Mouse (Mus musculus) liver, embryonic 16.5 days (tissue): ENCODE measurements around the gene Abtb1. TPM values are rescaled to one million over a fixed set of nuclear protein-coding genes. Genes with fewer than 3 reads are reported as not detected.

ENCODE experiments used
- ATAC-seq: fragments of 200-750 bp; cut with Nextera tagmentation; 2 replicates; pipeline ENCODE4 v1.8.0; 2017; ENCODE audit warnings: low read depth, mild to moderate bottlenecking, moderate number of reproducible peaks, moderate library complexity
- H3K27ac ChIP-seq: fragments of 300-500 bp; sonication (generic); 2 replicates; pipeline ENCODE4 v1.5.1; 2014; ENCODE audit warnings: mild to moderate bottlenecking, low read length
- H3K27me3 ChIP-seq: fragments of 300-500 bp; sonication (generic); 2 replicates; pipeline ENCODE4 v1.6.1; 2014; ENCODE audit warnings: low read depth, low read length, mixed read lengths; ENCODE audit not compliant: control insufficient read depth, insufficient read depth
- H3K36me3 ChIP-seq: fragments of 300-500 bp; sonication (generic); 2 replicates; pipeline ENCODE4 v1.6.1; 2014; ENCODE audit warnings: mild to moderate bottlenecking; ENCODE audit not compliant: control insufficient read depth, insufficient read depth
- H3K4me1 ChIP-seq: fragments of 300-500 bp; sonication (generic); 2 replicates; pipeline ENCODE4 v1.6.1; 2014; ENCODE audit warnings: low read depth, low read length, mixed read lengths; ENCODE audit not compliant: control insufficient read depth
- H3K4me2 ChIP-seq: fragments of 300-500 bp; sonication (generic); 2 replicates; pipeline ENCODE4 v1.6.1; 2014; ENCODE audit warnings: low read depth, low read length, mixed read lengths
- H3K4me3 ChIP-seq: fragments of 300-500 bp; sonication (generic); 2 replicates; pipeline ENCODE4 v1.5.1; 2014; ENCODE audit warnings: low read depth, mild to moderate bottlenecking, low read length
- H3K9ac ChIP-seq: fragments of 300-500 bp; sonication (generic); 2 replicates; pipeline ENCODE4 v1.6.1; 2014; ENCODE audit warnings: low read depth, low read length
- H3K9me3 ChIP-seq: fragments of 300-500 bp; sonication (generic); replicated peaks from 2 replicates; pipeline ENCODE4 v1.6.1; 2016; ENCODE audit warnings: low read length; ENCODE audit not compliant: control insufficient read depth
- WGBS: fragments of 180-500 bp; shearing (Covaris S2); extraction: QIAGEN DNeasy Blood & Tissue Kit; methylation state at CpG from one replicate; pipeline ENCODE4 v1.1.7; 2014; ENCODE audit not compliant: insufficient replicate concordance; 5-methylcytosine and 5-hydroxymethylcytosine counted together
- polyA plus RNA-seq: library from polyadenylated mRNA; unstranded; fragments of >200 nt; fragmentation: Nextera tagmentation; extraction: Ambion mirVana; gene quantifications from 2 replicates; pipeline ENCODE4 v1.2.1, GENCODE M21; 2015

The Abtb1 gene
- polyA plus RNA-seq, 1 experiment from 2014 or later = 65.2 TPM

- Histone ChIP-seq H3K4me1 (peaks cover 10% of the 10 kb centered on the region), H3K4me3 (no peak overlapping the region), H3K36me3 (no peaks in the 10 kb centered on the region), H3K27me3 (no peaks in the 10 kb centered on the region), H3K4me2 (no peak overlapping the region), H3K9me3 (no peaks in the 10 kb centered on the region), H3K9ac (no peak overlapping the region), H3K27ac (no peak overlapping the region)
- 56% methylated on average over 2 of the region's 2 CpGs for WGBS
- ATAC-seq = no peak
Measured at GRCm38 (mm10) chr6:88793243-88793642, 48.5 kb downstream of the Abtb1 start.

GRCm38 (mm10) chr6:88792147-88792691 is 49.6 kb downstream of the Abtb1 start:
- Histone ChIP-seq H3K27me3 (no peaks in the 10 kb centered on the region), H3K9ac (no peak overlapping the region), H3K4me3 (no peak overlapping the region), H3K9me3 (no peaks in the 10 kb centered on the region), H3K4me1 (peaks cover 10% of the 10 kb centered on the region), H3K36me3 (no peaks in the 10 kb centered on the region), H3K4me2 (no peak overlapping the region), H3K27ac (no peak overlapping the region)
- no peak for ATAC-seq
- WGBS = 71% methylated on average over 7 of the region's 7 CpGs

GRCm38 (mm10) chr6:88791299-88791698 is 50.5 kb downstream of the Abtb1 start:
- Histone ChIP-seq H3K9ac (no peak overlapping the region), H3K4me1 (peaks cover 10% of the 10 kb centered on the region)

DNA sequence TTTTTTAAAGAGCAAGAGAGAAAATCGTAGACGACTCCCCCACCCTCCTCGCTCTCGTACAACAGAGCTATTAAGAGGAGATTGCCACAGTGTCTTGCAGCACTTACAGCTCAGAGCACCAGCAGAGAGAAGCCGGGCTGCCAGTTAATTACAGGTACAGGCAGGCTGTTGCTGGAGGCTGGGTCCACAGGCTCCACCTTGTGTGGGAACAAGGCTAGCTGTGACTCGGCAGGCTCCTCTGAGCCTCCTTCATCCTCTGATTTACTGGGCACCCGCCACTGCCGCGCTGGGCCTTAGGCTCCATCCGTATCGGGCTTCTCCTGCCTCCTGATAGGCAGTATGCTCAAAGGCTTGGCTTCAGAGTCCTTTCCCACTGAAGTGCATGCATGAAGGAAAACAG is 53.6 kb downstream of the Abtb1 start:
- no peaks in the 10 kb centered on the region for H3K9me3 ChIP-seq
- H3K9ac ChIP-seq = no peak overlapping the region
- H3K4me1 ChIP-seq = peaks cover 31% of the 10 kb centered on the region
- H3K27ac ChIP-seq = no peak overlapping the region
- no peak for ATAC-seq
- H3K27me3 ChIP-seq = no peaks in the 10 kb centered on the region
- 85% methylated on average over 11 of the region's 11 CpGs for WGBS
- no peak overlapping the region for H3K4me3 ChIP-seq
- H3K4me2 ChIP-seq = no peak overlapping the region
- H3K36me3 ChIP-seq = no peaks in the 10 kb centered on the region

More at GRCm38 (mm10) chr6:88791299-88791698, 50.5 kb downstream of the Abtb1 start:
- WGBS = 64% methylated on average over 9 of the region's 9 CpGs
- no peak for ATAC-seq
- no peaks in the 10 kb centered on the region for H3K9me3 ChIP-seq
- H3K4me2 ChIP-seq = no peak overlapping the region
- no peak overlapping the region for H3K27ac ChIP-seq
- no peaks in the 10 kb centered on the region for H3K27me3 ChIP-seq
- no peak overlapping the region for H3K4me3 ChIP-seq
- H3K36me3 ChIP-seq = no peaks in the 10 kb centered on the region

- Histone ChIP-seq H3K27me3 (no peaks in the 10 kb centered on the region), H3K27ac (no peak overlapping the region), H3K9me3 (no peaks in the 10 kb centered on the region), H3K9ac (no peak overlapping the region), H3K36me3 (no peaks in the 10 kb centered on the region), H3K4me2 (no peak overlapping the region), H3K4me1 (peaks cover 37% of the 10 kb centered on the region), H3K4me3 (no peak overlapping the region)
- ATAC-seq = no peak
- WGBS = 78% methylated on average over 14 of the region's 14 CpGs
Measured at GRCm38 (mm10) chr6:88787496-88787895, 54.3 kb downstream of the Abtb1 start.

DNA sequence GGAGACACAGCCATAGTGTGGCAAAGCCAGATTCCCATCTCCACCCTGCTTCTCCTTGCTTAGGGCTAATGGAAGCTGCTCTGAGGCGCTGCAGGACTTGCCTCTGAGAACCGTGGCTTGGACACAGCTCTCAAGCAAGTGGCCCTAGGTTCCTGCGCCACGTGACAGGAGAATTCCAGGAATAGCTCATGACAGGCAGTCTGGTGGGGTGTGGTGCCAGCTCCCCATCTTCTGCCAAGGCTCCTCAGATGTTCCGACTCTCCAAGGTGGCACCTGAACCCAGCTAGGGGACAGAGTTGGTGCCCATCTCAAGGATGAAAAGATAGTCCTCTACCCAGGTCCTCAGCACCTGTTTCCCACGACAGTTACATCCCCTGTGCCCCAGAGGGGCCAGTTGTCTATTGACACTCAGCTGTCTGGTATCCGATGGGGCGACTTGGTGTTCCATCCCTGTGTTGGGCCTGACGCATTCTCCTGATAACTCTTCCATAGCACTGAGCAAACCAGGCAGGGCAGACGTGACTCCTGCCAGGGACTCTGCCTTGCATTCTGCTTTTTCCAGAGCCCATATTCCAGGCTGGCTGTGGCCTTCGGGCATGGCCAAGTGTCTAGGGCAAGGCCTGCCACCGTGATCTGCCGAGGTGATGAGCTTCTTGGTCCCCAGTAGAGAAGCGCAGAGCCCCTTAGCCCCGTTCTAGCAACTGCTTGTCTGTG is 54.9 kb downstream of the Abtb1 start:
- Histone ChIP-seq H3K36me3 (no peaks in the 10 kb centered on the region), H3K4me3 (no peak overlapping the region), H3K9ac (no peak overlapping the region), H3K27ac (no peak overlapping the region), H3K27me3 (no peaks in the 10 kb centered on the region), H3K4me2 (no peak overlapping the region), H3K4me1 (peaks cover 43% of the 10 kb centered on the region), H3K9me3 (no peaks in the 10 kb centered on the region)
- no peak for ATAC-seq
- 80% methylated on average over 15 of the region's 15 CpGs for WGBS

Other genes starting within 250 kb of the Abtb1 start
- 1.4 TPM in 2 replicates for gene Kbtbd12, start 204.0 kb downstream of the Abtb1 start, polyA plus RNA-seq
- 62.3 and 62.4 TPM in 2 replicates for gene Mgll, start 117.6 kb downstream of the Abtb1 start, polyA plus RNA-seq
- 0.51 and 1.6 TPM in 2 replicates for gene Podxl2, start 33.1 kb upstream of the Abtb1 start, polyA plus RNA-seq
- 128 and 136 TPM in 2 replicates for gene Mcm2, start 56.8 kb upstream of the Abtb1 start, polyA plus RNA-seq
- gene Tpra1, start 60.3 kb upstream of the Abtb1 start, polyA plus RNA-seq = 56.9 and 60.3 TPM in 2 replicates